ENCODE assay signal across 6 mouse cellular contexts in the genomic region with DNA sequence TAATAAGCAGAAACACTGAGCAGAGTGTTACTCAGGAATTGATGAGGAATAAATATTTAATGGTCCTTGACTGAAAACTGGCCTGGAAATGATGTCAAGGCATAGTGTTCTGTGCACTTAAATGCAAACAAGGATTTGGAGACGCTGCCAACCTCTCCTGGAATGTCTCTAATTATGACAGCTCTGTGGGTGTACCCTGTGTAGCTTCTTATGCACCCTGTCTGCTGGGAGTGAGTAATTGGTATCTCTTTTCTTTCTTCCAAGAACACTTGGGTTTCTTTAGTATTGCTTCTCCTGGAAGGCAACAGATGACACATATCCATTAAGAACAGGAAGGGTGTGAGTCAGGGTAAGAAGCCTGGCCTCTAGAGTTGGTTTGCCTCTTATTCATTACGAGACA. TPM values are rescaled to one million over a fixed set of nuclear protein-coding genes. Genes with fewer than 3 reads are reported as not detected.
"Had no signal": no experiment of that assay in that cellular context is flagged by ENCODE, and none has a peak within 500 bp of the region (broad histone marks: within the 10 kb centered on the region; RNA-seq: fewer than 3 reads in every experiment).

No protein-coding gene starts in this region.

- DNase-seq: kidney, adult 18-20 months; kidney, postnatal 14 days; lung, adult 18-20 months; thymus, postnatal 14 days had no signal

- ATAC-seq: hindbrain, postnatal 0 days had no signal

RNA-seq across cellular contexts. Expression of gene Cadps, which starts 42.4 kb away (rescaled TPM):
- total RNA-seq: megakaryocyte-erythroid progenitor cell, adult 5-6 weeks had no signal
